Mouse (Mus musculus): Measurements from ENCODE around the gene Pld2. TPM values are rescaled to one million over a fixed set of nuclear protein-coding genes. Genes with fewer than 3 reads are reported as not detected.
"Not testable (repeated sequence)": the region's sequence is repeated elsewhere in the genome, so short reads cannot be mapped to it uniquely, and the experiment has no call there.

Pld2 gene
- total RNA-seq, 2 experiments from 2014 or later, result 7.7 to 8.4 TPM

GRCm38 (mm10) chr11:70523306-70523989 lies 16.4 kb upstream of the Pld2 start:
- intact Hi-C loops (cut with DNase I); DNase-seq: not testable (repeated sequence)

DNA sequence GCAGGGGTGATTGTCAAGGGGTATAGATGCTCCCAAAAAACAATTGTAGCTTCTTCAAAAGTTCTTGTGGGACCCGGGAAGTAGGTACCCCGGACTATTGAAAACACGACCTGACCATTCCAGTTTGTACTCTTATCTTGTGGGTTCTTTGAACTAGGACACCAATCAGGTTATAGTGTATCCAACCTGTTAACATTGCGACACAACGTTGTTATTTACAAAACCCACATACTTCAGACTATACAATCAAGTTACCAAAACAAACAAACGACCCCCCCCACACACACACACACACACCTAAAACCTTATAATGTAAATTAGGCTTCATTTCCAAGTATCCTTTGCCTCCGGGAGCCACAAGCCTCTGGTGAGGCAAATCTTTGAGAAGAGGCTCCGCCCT lies 15.1 kb upstream of the Pld2 start:
- DNase-seq, result no peak
- intact Hi-C loops (cut with DNase I), result no loop called here

DNA sequence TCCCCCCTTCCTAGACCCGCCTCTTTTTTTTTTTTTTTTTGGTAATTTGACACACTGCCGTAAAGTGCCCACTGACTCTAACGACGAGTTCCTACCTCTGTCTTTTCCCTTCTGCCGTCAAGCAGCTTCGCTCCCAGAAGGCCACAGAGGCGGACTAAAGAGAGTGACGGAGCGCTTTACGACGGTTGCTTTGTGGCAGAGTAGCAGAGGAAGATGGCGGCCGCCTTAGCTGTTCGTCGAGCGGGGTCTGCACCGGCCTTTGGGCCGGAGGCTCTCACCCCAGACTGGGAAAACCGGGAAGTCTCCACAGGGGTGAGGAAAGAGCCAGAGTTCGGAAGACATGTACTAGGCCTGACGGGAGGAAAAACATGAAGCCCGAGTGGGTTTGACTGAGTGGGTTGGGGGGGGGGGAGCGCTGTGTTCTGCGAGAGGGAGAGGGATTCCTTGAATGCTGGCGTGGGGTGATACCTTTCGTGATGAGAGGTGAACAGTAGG lies 14.6 kb upstream of the Pld2 start, which contains the start of gene Psmb6:
Gene Psmb6, plus strand, starts transcription at position 184 of the 495 bp plus-strand sequence.
- intact Hi-C loops (cut with DNase I), result no loop called here
- DNase-seq, result peak; percentile 84 to 90

GRCm38 (mm10) chr11:70525726-70526125 lies 14.1 kb upstream of the Pld2 start:
- intact Hi-C loops (cut with DNase I), result no loop called here
- no peak for DNase-seq

DNA sequence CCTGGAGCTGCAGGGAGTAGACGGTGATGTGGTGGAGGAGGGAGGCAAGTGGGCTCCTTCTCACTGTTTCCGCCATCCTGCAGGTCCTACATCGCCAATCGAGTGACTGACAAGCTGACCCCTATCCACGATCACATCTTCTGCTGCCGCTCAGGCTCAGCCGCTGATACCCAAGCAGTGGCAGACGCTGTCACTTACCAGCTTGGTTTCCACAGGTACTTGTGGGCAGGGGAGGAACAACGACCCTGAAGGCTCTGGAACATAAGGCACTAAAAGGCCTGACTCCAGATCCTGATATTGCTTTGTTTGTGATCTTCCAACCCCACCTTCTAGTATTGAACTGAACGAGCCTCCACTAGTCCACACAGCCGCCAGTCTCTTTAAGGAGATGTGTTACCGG lies 13.7 kb upstream of the Pld2 start:
- no peak for DNase-seq
- intact Hi-C loops (cut with DNase I), result no loop called here

DNA sequence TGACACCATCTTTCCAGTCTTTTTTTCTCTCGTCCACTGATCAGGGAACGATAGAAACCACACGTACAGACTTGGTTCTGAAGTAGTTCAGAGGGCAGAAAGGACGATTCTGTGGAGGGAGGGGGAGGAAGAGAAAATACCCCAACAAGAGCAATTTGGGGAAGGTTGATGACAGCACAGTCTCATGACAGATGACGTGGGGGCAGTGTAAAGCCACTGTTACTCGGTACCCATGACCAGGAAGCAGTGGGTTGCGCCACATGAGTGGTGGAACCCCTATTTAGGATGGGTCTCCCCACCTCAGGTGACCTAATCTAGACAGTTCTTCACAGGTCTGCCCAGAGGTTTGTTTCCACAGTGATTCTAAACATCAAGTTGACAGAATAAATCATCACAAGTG lies 11.3 kb upstream of the Pld2 start:
- intact Hi-C loops (cut with DNase I), result no loop called here
- no peak for DNase-seq

DNA sequence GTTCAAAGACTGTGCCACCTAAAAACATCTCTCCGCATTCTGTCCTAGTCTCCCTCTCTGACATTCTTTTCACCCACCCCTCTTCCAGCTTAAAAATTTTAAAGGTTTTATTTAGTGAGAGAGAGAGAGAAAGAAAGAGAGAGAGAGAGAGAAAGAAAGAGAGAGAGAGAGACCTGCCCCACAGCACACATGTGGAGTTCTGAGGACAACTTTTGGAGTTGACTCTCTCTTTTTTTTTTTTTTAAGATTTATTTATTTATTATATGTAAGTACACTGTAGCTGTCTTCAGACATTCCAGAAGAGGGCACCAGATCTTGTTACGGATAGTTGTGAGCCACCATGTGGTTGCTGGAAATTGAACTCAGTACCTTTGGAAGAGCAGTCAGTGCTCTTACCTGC lies 8.8 kb upstream of the Pld2 start:
- intact Hi-C loops (cut with DNase I); DNase-seq: not testable (repeated sequence)

DNA sequence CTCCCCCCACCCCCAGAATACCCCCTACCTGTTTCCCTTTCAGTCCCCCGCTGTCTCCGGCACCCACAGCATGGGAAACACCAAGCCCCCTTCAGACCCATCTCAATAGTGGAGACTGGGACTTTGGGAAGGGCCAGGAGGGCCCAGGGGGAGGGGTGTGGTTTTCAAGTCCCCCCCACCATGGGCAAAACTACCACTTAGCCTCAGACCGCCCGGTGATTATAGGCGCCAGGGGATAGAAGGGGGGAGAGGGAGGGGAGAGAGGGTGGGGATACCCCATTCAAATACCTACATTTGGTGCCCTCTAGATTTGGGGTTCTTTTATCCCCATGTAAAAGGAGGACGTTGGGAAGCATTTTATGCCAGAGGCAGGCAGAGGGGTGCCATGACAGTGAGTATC lies 7.0 kb upstream of the Pld2 start, which contains the start of gene Gm40193:
Gene Gm40193, minus strand, starts transcription at position 101 of the 400 bp plus-strand sequence.
- intact Hi-C loops (cut with DNase I), result no loop called here
- no peak for DNase-seq

DNA sequence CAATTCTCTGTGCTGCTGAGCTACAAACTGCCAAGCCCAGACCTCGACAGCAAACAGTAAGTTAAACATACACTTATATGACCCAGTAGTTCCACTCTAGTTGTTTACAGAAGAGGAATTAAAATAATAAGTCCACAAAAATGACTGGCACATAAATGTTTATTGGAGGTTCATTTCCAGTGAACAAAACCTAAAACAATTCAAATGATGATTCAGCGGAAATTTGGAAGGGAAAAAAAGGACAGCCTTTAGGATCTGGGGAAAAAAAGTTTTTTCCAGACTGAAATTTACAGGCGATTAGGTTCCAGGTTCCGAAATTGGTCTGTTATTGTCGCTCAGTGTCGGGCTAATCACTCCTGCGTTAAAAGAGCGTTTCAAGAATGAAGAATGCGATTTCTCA lies 441 bp upstream of the Pld2 start:
- intact Hi-C loops (cut with DNase I), result no loop called here
- DNase-seq, result no peak

- DNase-seq, result no peak
- intact Hi-C loops (cut with DNase I), result no loop called here
Observed at GRCm38 (mm10) chr11:70540928-70541327, 1.1 kb downstream of the Pld2 start.

DNA sequence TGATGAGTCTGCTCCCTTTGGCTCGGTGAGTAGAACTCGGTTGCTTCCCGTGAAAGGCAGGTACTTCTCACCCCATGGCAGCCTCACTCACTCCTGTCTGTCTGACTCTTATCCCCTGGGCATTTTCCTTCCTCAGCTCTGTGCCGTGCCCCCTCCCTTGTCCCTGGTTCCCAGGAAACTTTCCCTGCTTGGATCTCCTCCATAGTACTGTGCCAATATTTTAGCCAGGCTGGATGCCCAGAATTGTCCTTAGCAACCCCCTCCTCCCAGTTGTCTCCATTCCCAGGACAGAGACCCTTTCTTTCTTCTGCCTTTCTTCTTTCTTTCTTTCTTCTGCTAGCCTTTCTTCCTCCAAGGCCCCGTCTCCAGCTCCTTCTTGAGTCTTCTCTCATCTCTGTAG lies 1.6 kb downstream of the Pld2 start:
- intact Hi-C loops (cut with DNase I), result no loop called here

DNA sequence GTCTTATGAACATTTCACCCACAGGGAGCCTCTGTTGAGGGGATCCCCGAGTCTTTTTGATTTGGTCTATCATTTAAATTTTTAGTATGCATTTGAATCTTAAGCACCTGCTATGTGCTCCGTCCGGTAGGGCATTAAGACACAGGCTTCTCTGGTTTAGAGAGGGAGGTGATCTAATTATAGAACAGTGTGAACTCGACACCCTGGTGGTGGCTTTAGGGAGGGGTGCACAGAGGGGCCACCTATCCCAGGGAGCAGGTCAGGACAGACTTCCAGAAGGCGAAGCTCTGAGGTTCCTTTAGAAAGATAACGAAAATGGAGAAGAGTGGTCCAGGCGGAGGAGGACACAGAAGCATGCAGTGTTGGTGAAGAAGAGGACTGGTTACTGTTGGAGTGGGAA lies 4.6 kb downstream of the Pld2 start:
- no peak for DNase-seq
- intact Hi-C loops (cut with DNase I), result no loop called here

More for the DNA sequence above, 1.6 kb downstream of the Pld2 start:
- DNase-seq, result no peak

- no peak for DNase-seq
- intact Hi-C loops (cut with DNase I), result no loop called here
Observed at GRCm38 (mm10) chr11:70551526-70551925, 11.7 kb downstream of the Pld2 start.

- no peak for DNase-seq
- intact Hi-C loops (cut with DNase I), result no loop called here
Observed at GRCm38 (mm10) chr11:70553940-70554339, 14.1 kb downstream of the Pld2 start.

- intact Hi-C loops (cut with DNase I), result no loop called here
- no peak for DNase-seq
Observed at GRCm38 (mm10) chr11:70557545-70557944, 17.7 kb downstream of the Pld2 start.

- no peak for DNase-seq
- intact Hi-C loops (cut with DNase I), result loop anchor here (2.0 kb wide), 1 partner anchor 43 kb away; no protein-coding TSS in a partner anchor
Observed at GRCm38 (mm10) chr11:70561937-70562286, 22.0 kb downstream of the Pld2 start.

- DNase-seq, result peak; percentile 93 to 96
- intact Hi-C loops (cut with DNase I), result loop anchor here (2.0 kb wide), 1 partner anchor 42 kb away; no protein-coding TSS in a partner anchor
Observed at GRCm38 (mm10) chr11:70562287-70562994, 22.6 kb downstream of the Pld2 start, which contains the start of gene Mink1. Mink1 (plus strand) TSS chr11:70562881.

GRCm38 (mm10) chr11:70562995-70563469 lies 23.2 kb downstream of the Pld2 start:
- intact Hi-C loops (cut with DNase I), result loop anchor here (2.0 kb wide), 1 partner anchor 42 kb away; no protein-coding TSS in a partner anchor

DNA sequence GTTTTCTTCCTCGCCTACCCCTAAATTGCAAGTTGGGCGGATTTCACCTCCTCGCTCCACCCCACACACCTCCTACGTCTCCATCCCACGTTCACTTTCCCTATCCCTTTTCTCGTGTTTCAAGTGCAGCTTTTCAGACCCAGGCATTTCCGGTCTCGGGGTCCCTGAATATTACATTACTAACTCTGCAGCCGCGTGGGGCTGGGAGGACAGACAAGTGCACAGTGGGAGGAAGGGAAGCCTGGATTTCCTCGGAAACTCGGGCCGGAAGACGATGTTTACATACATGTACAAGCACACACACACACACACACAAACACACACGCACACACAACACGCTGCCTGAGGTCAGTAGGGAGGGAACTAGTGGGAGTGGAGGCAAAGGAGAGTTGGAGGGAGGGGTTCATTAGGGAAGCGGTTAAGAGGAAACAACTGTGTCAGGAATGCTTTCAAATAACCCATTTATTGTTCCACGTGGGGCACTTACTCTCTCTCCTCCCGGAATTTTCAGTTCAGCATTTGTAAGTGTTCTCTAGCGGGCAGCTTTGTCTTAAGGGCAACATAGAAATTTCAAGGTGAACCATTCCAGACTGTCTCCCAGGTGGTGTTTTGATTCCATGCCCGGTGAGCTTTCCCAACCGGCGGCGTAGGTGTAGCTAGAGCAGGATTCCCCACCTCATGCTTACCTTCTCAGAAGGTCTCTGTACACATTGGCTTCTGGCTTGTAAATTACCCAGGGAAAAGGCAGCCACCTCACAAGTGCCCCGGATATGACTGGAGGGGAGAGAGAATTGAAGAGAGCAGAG lies 23.8 kb downstream of the Pld2 start:
- intact Hi-C loops (cut with DNase I), result loop anchor here (2.0 kb wide), 1 partner anchor 41 kb away; no protein-coding TSS in a partner anchor
- peak; percentile 34 to 39 for DNase-seq

More at GRCm38 (mm10) chr11:70562995-70563469, 23.2 kb downstream of the Pld2 start:
- DNase-seq, result no peak

DNA sequence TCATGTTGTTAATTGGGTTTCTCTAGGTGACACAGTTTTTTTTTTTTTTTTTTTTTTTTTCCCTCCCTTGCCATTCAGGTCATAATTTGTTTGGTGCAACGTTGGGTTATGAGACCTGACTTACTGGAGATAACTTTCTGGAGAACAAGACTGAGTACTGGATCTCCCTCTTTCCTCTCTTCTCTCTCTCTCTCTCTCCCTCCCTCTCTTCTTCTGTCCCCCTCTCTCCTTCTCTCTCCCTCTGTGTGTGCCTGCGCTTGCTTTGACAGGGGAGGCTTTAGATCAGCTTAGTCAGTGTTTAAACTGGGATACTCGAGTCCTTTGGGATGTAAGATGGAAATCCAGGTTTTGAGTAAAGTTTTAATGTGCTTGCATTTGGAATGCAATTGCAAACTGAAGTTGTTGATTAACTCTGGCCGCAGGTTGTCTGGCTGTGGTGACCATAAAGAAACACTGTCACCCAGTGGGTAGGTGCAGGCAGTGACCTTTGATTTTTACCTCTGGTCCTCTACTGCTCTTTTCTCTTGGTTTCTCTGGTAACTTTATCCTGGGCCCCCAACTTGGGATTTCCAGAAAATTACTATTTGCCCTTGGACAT lies 24.5 kb downstream of the Pld2 start:
- no peak for DNase-seq
- intact Hi-C loops (cut with DNase I), result no loop called here

Data from heart, postnatal 14 days (tissue).